Mouse (Mus musculus) ES-Bruce4 (cell line): Measurements from ENCODE around the gene Gm28539.

Source experiments
- CTCF ChIP-seq: IDR thresholded peaks from one replicate; pipeline ENCODE4 v1.8.1; 2011; ENCODE audit warnings: low read depth, low read length
- POLR2A ChIP-seq: IDR thresholded peaks from one replicate; pipeline ENCODE4 v1.8.1; 2011; ENCODE audit warnings: low read length; ENCODE audit not compliant: insufficient read depth

DNA sequence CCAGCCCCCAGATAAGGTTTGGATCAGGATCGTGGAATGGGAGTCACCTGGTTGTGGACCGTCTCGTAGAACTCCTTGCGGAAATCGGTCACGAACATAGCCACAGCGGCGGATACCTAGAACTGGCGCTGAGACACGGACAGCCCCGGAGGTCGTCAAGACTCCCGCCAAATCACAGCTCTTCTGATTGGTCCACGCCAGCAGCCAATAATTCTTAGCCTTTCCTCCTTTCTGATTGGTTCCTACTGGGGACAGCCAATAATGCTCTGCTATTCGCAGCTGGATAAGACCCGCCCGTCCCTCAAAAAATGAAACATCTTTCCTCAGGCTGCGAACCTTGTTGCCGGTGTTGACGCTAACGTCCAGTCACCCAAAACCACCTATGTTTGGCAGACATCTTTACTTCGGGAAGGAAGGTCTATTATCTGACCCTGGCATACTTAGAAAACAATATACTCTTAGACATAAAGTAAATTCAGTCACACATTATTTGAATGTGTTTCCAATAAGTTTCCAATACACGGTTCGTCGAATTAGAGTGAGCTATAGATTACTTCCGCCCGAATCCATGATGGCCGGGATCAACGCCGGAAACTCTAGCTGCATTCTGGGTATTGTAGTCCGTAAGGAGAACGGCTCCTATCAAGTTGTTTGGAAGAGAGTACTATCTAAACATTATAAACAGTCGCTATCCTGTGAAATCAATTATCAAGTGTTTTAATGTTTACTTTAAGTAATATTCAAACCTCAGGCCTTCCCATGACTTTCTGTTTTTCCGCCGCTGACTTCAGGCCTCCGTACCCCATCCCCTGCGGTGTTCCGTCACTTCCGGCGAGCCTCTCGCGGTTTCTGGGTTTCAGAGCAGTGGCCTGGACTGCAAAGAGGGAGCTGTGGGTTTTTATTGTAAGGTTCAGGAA is 24.7 kb upstream of the Gm28539 start, which contains the start of the genes Ufd1 and Cdc45:
- TF ChIP-seq CTCF (no peak), POLR2A (peak; percentile 83)
